Mouse (Mus musculus) urinary bladder, adult 2 months (tissue): ENCODE measurements around the gene Nlgn1. TPM values are rescaled to one million over a fixed set of nuclear protein-coding genes. Genes with fewer than 3 reads are reported as not detected.
A peak's percentile ranks its signal among the peaks of the same experiment; 100 is the strongest.

Source experiments
- DNase-seq: peaks from one replicate; pipeline ENCODE4 v3.0.0; 2022; ENCODE audit warnings: low spot score
- polyA plus RNA-seq: library from polyadenylated mRNA; depleted of rRNA; stranded (reverse); fragments of >200 nt; gene quantifications from 2 replicates; pipeline ENCODE4 v1.2.3, GENCODE M21; 2012; rRNA removed

Gene Nlgn1
- 0.29 and 0.49 TPM in 2 replicates for polyA plus RNA-seq

DNA sequence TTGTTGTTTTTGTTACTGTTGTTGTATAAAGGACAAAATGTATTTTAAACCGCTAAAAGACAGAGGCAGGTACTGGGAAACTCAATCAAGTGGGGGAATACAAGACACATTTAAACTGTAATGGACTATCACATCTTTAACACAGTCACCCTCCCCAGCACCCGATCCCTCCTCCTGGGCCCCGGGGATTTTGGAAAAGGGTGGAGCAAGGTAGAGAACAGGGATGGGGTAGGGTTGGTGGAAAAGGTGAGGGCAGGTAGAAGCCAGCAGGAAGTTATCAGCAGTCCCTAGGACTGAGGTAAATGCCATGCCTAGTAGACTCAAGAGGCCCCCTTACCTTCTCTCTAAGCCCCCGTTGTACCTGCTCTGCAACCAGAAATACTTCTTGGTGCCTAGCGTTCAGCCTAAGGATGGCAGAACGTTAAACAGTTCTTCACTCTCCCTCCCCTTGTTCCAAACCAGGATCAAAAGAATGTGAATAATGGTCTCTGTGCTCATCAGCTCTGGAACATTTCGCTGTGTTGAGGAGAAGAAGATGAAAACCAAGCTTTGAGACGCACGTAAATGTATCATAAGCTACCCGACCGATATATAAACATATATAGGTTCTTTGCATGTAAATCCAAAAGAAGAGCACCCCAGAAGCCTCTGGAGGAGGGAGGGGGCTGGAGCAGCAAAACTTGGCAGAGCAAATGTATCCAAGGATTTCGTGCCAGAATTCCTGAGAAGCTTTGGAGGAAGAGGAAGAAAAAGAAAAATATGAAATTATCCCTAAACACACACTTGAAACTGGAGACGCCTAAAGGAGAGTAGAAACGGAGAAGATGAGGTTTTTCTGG, at the start of gene Nlgn1:
Gene Nlgn1, minus strand, starts transcription at position 61 of the 839 bp plus-strand sequence.
- no peak for DNase-seq

GRCm38 (mm10) chr3:26378272-26378671, 46.0 kb upstream of the Nlgn1 start:
- DNase-seq: no peak

DNA sequence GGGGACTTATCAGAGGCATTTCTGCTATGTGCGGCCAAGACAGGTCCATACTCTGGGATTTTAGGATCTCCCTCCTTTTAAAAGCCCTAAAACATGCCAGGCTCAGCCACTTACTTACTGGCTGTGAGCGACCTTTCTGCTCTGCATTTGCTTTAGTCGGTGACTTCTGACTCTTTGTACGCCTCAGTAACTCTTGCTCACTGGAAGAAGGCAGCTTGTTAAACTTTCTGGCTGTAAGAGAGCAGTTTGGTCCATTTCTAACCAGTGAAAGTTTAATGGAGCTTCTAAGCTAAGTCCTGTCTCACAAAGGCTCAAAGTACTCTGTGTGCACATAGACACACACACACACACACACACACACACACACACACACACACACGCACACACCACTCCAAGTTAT, 22.8 kb upstream of the Nlgn1 start:
- no peak for DNase-seq

DNA sequence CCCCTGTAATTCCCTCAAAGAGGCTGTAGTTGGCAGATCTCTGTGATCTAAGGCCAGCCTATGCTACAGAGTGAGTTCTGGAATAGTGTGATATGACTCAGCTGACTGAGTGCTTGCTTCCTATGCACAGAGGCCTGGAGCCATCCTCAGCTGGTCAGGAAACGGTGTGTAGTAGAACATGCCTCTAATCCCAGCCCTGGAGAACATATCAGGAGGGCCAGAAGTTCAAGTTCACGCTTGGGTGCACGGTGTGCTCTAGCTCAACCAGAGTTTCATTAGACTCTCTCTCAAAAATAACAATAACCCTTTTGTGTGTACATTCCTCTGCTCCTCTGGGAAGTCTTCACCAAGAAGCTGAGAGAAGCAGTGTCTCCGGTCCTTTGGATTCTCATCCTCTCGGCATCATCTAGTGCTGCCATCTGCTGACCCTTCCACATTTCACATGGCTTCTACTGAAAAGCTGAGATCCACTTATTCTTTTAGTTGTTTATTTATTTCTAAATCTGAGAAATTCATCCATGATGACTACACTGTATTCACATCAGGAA, 22.3 kb upstream of the Nlgn1 start:
- no peak for DNase-seq

GRCm38 (mm10) chr3:26337495-26337894, 5.2 kb upstream of the Nlgn1 start:
- DNase-seq: no peak

- no peak for DNase-seq
Observed at GRCm38 (mm10) chr3:26333239-26333811, 1.1 kb upstream of the Nlgn1 start.

- DNase-seq: peak; percentile 18
Observed at GRCm38 (mm10) chr3:26331177-26332061, 841 bp downstream of the Nlgn1 start.

GRCm38 (mm10) chr3:26330863-26331176, 1.4 kb downstream of the Nlgn1 start:
- DNase-seq: no peak

GRCm38 (mm10) chr3:26330019-26330418, 2.2 kb downstream of the Nlgn1 start:
- no peak for DNase-seq

- DNase-seq: no peak
Observed at GRCm38 (mm10) chr3:26324510-26324909, 7.8 kb downstream of the Nlgn1 start.

DNA sequence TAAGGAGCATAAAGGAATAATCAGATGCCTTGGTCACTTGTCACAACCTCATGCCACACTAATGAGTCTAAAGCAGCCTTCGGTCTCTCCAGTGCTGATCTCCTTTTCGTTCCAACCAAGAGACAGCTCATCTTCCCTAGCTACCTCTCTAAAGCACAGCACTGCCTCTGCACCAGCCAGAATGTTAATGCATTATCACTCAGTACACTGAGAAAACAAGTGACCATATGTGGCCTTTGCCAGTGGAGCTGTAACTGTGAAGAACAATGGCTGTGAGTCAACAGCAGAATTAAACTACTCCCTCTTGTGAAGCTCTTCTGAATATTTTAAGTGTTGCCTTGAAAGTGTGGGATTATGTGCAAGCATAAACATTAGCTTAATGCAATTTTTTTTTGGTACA, 14.9 kb downstream of the Nlgn1 start:
- no peak for DNase-seq

GRCm38 (mm10) chr3:26297869-26298268, 34.4 kb downstream of the Nlgn1 start:
- DNase-seq: no peak

- no peak for DNase-seq
Observed at GRCm38 (mm10) chr3:26270894-26271795, 61.1 kb downstream of the Nlgn1 start.

- no peak for DNase-seq
Observed at GRCm38 (mm10) chr3:26246564-26246963, 85.7 kb downstream of the Nlgn1 start.

DNA sequence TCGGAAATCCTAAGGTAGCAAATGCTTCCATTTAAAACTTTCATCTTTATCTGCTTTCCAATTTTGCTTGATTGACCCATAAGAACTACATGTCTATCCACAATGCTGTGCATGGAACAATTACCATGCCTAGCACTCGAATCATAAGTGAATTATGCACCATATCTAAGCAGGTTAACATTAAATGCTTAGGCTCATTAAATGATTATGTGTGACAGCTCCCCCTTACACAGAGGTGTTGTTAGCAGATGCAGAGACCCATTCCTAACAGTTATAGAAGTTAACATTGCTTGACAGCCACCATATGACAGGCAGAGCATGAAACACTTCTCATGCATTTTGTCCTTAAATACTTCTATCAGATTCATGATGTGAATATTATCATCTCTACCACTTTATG, 89.0 kb downstream of the Nlgn1 start:
- DNase-seq: no peak

GRCm38 (mm10) chr3:26230006-26230405, 102.3 kb downstream of the Nlgn1 start:
- DNase-seq: no peak

GRCm38 (mm10) chr3:26228827-26229226, 103.4 kb downstream of the Nlgn1 start:
- DNase-seq: no peak

- no peak for DNase-seq
Observed at GRCm38 (mm10) chr3:26228172-26228781, 104.0 kb downstream of the Nlgn1 start.

GRCm38 (mm10) chr3:26223500-26223899, 108.8 kb downstream of the Nlgn1 start:
- no peak for DNase-seq

GRCm38 (mm10) chr3:26216231-26216630, 116.0 kb downstream of the Nlgn1 start:
- DNase-seq: no peak

DNA sequence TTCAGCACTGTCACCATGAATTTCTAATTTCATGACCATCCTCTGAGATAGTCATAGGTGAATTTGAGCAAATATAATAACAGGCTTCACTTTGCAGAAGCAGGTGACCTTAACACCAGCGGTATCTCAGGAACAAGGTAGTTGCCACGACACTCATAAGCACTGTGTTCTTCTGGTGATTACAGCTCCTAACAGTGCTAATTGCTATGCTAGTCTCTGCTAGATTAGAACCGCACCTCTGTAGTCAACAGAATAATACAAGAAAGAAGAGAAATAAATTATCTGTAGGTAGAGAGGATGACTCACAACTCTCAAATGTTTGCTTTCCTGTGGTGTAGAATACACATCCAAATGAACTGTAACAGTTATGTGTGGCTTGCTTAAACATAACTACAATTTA, 129.6 kb downstream of the Nlgn1 start:
- no peak for DNase-seq
